Mouse (Mus musculus): ENCODE measurements around the gene Slc39a9. TPM values are rescaled to one million over a fixed set of nuclear protein-coding genes. Genes with fewer than 3 reads are reported as not detected.

The Slc39a9 gene
- 7.7 and 8.7 TPM in 2 replicates for polyA plus RNA-seq (2015; fragmentation: Nextera tagmentation; extraction: Ambion mirVana)

GRCm38 (mm10) chr12:80643693-80644505 is at the start of gene Slc39a9, which contains the start of gene Erh:
Gene Slc39a9, plus strand, starts transcription at chr12:80643883.
Gene Erh, minus strand, starts transcription at chr12:80644341.

DNA sequence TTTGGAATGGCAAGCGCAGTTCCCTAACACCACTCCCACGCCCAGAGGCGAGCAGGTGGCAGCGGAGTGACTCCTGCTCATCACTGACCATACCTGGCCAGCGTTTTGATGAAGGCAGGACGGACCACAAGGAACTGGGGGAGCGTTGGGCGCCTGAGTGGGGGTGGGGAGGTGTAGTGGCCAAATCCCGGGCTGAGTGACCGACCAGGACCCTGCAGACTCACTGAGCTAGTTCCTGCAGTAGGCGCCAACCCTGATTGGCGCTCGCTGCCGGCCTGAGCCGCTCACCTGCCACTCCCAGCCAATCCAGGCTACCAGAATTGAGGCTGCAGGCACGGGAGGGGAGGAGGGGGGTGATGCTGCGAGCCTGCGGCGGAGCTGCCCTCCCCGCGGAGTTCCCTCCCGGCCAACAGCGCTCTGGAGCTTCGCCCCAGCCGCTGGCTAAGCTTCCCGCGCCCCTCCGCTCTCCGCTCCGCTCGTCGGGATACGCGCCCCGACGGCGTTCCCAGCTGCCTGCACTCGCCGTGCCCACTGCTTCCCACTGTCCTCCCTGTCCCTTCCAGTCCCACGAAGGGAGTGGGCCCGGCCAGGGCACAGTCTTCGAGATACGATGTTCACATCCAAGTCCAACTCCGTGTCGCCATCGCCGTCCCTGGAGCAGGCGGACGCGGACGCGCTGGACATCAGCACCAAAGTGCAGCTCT is 48.7 kb downstream of the Slc39a9 start, which contains the start of gene Plekhd1:
Gene Plekhd1 (plus strand): TSS at position 323 of the 704 bp plus-strand sequence.

Other genes with a start within 250 kb of the Slc39a9 start
- gene Dcaf5, start 207.3 kb upstream of the Slc39a9 start, polyA plus RNA-seq (2015; fragmentation: Nextera tagmentation; extraction: Ambion mirVana) = 7.7 and 8.0 TPM in 2 replicates
- gene Exd2, start 180.8 kb upstream of the Slc39a9 start, polyA plus RNA-seq (2015; fragmentation: Nextera tagmentation; extraction: Ambion mirVana) = 17.0 and 21.1 TPM in 2 replicates
- gene Galnt16, start 125.6 kb upstream of the Slc39a9 start, polyA plus RNA-seq (2015; fragmentation: Nextera tagmentation; extraction: Ambion mirVana) = 16.3 and 21.6 TPM in 2 replicates
- gene Erh, start 458 bp downstream of the Slc39a9 start, polyA plus RNA-seq (2015; fragmentation: Nextera tagmentation; extraction: Ambion mirVana) = 74.0 and 80.7 TPM in 2 replicates
- gene Plekhd1, start 48.7 kb downstream of the Slc39a9 start, polyA plus RNA-seq (2015; fragmentation: Nextera tagmentation; extraction: Ambion mirVana) = 0.08 and 0.19 TPM in 2 replicates
- gene Ccdc177, start 116.8 kb downstream of the Slc39a9 start, polyA plus RNA-seq (2015; fragmentation: Nextera tagmentation; extraction: Ambion mirVana) = 0.04 TPM in 1 of 2 replicates, not detected in the other
- gene Susd6, start 146.6 kb downstream of the Slc39a9 start, polyA plus RNA-seq (2015; fragmentation: Nextera tagmentation; extraction: Ambion mirVana) = 10.2 and 11.8 TPM in 2 replicates

Data from skeletal muscle tissue, postnatal 0 days (tissue).